Mouse (Mus musculus): ENCODE measurements around the gene Chac1. TPM values are rescaled to one million over a fixed set of nuclear protein-coding genes. Genes with fewer than 3 reads are reported as not detected.

Gene Chac1
- polyA plus RNA-seq, 1 experiment from 2014 or later, result 2.7 TPM

DNA sequence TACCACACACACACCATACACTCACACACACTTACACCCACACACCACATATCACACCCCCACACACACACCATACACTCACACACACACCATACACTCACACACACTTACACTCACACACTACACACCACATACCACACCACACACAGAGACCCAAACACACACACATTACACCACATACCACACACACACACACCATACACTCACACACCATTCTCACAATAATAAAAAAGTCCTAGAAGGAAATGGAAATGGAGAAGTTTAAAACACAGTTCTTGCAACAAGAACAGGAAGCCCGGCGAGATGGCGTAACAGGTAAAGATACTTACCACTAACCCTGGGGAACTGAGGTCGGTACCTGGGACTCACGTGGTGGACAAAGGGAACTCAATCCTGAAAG, 5.8 kb downstream of the Chac1 start:
- Histone ChIP-seq H3K27me3 (peaks cover 5% of the 10 kb centered on the region), H3K36me3 (replicated peaks) (no peaks in the 10 kb centered on the region), H3K4me3 (replicated peaks) (no peak overlapping the region), H3K9ac (no peak overlapping the region), H3K4me1 (peaks cover under 1% of the 10 kb centered on the region; the same call in 1 of the 2 replicates), H3K9me3 (peaks cover 11% of the 10 kb centered on the region; the same call in 1 of the 2 replicates), H3K27ac (no peak overlapping the region), H3K4me2 (no peak overlapping the region)
- no peak for ATAC-seq (ENCODE audit: low FRiP score)
- 97% methylated on average over 5 of the region's 5 CpGs for WGBS

DNA sequence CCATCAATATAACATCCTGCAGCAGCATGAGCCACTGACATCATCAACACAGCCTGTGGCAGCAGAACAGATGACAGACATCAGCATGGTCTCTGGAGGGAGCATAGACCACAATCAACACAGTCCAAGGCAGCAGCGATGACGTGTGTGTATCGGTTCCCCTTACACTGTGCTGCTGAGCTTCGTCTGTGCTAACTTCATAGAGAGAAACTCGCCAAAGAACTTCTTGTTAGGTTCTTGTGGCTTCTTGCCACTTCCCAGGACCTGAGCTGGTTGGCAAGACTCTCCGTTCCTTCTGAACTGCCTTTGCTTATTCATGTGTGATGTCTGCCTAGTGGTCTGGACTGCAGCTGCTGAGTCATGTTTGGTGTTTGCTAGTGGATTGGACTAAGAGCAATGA, 7.2 kb downstream of the Chac1 start:
- WGBS, result 91% methylated on average over 6 of the region's 6 CpGs
- Histone ChIP-seq H3K27ac (no peak overlapping the region), H3K9ac (no peak overlapping the region), H3K27me3 (0 out of 2 replicates have a peak, but pooled peaks cover 2% of the 10 kb centered on the region), H3K36me3 (replicated peaks) (no peaks in the 10 kb centered on the region), H3K4me1 (no peaks in the 10 kb centered on the region), H3K4me2 (no peak overlapping the region), H3K4me3 (replicated peaks) (no peak overlapping the region), H3K9me3 (peaks cover 14% of the 10 kb centered on the region; the same call in 1 of the 2 replicates)
- ATAC-seq (ENCODE audit: low FRiP score), result no peak

DNA sequence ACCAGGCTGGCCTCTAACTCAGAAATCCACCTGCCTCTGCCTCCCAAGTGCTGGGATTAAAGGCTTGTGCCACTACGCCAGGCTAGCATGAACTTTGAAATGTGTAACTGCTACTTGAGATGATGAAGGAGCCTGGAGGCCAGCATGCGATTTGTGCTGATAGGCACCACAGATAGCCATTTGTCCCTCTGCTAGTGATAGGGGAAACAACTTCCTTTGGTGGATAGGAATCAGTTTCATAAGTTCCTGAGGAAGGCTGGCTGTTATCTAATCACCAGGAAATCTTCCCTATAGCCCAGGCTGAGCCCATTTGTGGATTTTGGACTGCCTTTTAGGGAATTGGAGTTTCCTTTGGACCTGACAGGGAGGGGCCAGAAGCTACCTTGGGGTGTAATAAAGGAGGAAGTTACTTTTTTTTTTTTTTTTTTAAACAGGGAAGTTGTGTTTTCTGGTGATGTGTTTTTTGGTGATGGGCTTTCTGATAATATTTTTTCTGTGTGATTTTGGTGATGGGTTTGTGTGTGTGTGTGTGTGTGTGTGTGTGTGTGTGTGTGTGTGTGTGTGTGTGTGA, 8.8 kb downstream of the Chac1 start:
- Histone ChIP-seq H3K27me3 (0 out of 2 replicates have a peak, but pooled peaks cover 2% of the 10 kb centered on the region), H3K4me2 (no peak overlapping the region), H3K9ac (no peak overlapping the region), H3K27ac (no peak overlapping the region), H3K4me3 (replicated peaks) (no peak overlapping the region), H3K9me3 (peaks cover 14% of the 10 kb centered on the region; the same call in 1 of the 2 replicates), H3K36me3 (replicated peaks) (no peaks in the 10 kb centered on the region), H3K4me1 (no peaks in the 10 kb centered on the region)
- WGBS, result 85% methylated on average over 2 of the region's 2 CpGs
- ATAC-seq (ENCODE audit: low FRiP score), result no peak

DNA sequence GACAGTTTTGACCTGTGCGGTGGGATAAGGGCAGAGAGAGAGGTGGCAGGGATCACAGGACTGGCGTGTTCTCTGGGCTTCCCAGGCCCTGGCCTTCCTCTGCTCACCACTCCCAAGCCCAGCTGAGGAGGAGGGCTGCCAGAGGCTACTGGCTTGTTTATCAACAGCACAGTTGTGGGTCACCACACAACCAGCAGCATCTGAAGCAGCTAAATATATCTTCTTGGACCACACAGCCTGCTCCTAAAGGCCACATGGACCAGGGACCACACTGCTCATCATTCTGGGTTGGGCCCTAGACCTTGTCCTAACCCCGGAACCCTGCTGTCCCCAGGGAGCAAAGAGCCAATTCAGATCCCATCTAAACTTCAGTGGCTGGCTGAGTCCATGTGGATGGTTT, 13.9 kb downstream of the Chac1 start:
- Histone ChIP-seq H3K4me2 (no peak overlapping the region), H3K4me1 (no peaks in the 10 kb centered on the region), H3K36me3 (replicated peaks) (peaks cover 8% of the 10 kb centered on the region), H3K9ac (no peak overlapping the region), H3K27me3 (0 out of 2 replicates have a peak, but pooled peaks cover 2% of the 10 kb centered on the region), H3K4me3 (replicated peaks) (no peak overlapping the region), H3K27ac (no peak overlapping the region), H3K9me3 (peaks cover 14% of the 10 kb centered on the region; the same call in 1 of the 2 replicates)
- ATAC-seq (ENCODE audit: low FRiP score), result no peak
- WGBS, result 89% methylated on average over 3 of the region's 3 CpGs

DNA sequence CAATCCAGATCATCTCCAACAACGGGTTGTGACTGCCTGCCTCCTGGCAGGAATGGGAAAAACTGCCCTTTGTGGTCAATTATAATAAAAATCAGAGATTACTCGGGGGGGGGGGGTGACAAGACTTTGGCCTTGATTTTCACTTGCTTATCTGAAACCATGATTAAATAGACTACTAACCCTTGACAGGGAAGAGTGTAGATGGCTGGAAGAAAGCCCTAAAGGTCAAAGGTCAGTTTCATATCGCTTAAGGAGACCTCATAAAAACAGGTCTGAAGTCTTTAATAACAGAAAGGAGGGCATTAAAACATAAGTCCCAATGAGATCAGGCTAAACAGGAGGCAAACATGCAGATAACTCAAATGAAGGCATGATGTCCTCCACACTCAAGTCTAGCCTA, 16.3 kb downstream of the Chac1 start:
- no peaks in the 10 kb centered on the region for H3K4me1 ChIP-seq
- H3K4me2 ChIP-seq, result no peak overlapping the region
- no peak for ATAC-seq (ENCODE audit: low FRiP score)
- 74% methylated on average over 3 of the region's 3 CpGs for WGBS
- 0 out of 2 replicates have a peak, but pooled peaks cover 2% of the 10 kb centered on the region for H3K27me3 ChIP-seq
- H3K9me3 ChIP-seq, result no peaks in the 10 kb centered on the region
- no peak overlapping the region for H3K9ac ChIP-seq
- H3K4me3 ChIP-seq (replicated peaks), result no peak overlapping the region
- H3K27ac ChIP-seq, result no peak overlapping the region
- H3K36me3 ChIP-seq (replicated peaks), result peaks cover 28% of the 10 kb centered on the region

DNA sequence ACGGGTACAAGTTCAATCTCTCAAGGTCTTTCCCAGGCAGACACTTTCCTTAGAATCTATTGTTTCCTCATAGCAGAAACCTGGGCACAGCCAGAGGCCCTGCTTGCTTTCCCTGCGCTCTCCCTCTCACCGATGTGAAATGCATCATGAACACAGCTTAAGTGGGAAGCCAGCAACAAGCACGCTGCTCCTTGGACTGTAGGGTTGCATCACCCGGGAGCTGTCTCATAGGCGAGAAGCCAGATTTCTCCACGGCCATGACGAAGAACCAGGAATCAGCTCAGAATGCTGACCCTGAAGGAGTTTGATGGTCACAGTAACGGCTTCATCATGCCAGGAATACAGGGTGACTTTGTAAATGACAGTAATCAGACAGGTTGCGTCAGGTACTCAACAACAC, 19.1 kb downstream of the Chac1 start:
- Histone ChIP-seq H3K27ac (no peak overlapping the region), H3K27me3 (no peaks in the 10 kb centered on the region), H3K4me1 (no peaks in the 10 kb centered on the region), H3K4me2 (no peak overlapping the region), H3K4me3 (replicated peaks) (no peak overlapping the region), H3K9ac (no peak overlapping the region), H3K9me3 (no peaks in the 10 kb centered on the region), H3K36me3 (replicated peaks) (peaks cover 53% of the 10 kb centered on the region)
- ATAC-seq (ENCODE audit: low FRiP score), result no peak
- 95% methylated on average over 10 of the region's 10 CpGs for WGBS

DNA sequence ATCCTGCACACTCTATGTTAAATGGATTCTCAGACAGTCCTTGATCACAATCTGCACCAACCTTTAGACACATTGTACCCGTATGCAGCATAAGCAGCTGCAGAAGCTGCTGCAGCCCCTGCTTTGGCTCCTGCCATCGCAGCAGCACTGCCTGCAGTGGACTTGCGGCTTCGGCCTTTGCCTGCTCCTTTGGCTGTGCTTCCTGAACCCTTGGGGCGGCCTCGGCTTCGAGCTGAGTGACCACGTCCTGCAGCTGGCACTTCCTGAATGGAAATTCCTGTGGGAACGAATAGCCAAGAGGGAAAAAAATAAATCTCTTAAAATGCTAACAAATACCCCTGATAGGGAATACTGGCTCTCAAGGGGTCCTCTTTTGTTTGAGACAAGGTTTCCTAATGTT, 26.3 kb downstream of the Chac1 start:
- peaks cover 94% of the 10 kb centered on the region for H3K36me3 ChIP-seq (replicated peaks)

DNA sequence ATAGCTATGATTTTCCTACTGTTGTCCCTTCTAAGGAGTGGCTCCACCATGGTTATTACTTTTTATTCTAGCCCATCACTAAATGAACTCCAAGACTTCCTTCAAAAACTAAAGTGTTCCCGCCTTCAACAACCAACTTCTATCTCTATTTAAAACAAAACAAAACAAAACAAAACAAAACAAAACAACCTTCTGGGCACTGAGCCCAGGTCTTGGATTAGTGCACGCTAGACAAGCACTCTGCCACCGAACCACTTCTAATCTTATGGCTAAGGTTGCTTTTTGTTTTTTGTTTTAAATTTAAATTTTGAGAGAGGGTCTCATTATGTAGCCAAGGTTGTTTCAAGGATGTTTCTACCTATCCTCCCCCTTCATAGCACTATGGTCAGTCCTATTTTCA, 26.8 kb downstream of the Chac1 start:
- no peak for ATAC-seq (ENCODE audit: low FRiP score)
- H3K4me1 ChIP-seq, result no peaks in the 10 kb centered on the region
- no peak overlapping the region for H3K4me3 ChIP-seq (replicated peaks)
- no peak overlapping the region for H3K9ac ChIP-seq
- 78% methylated on average over 3 of the region's 3 CpGs for WGBS
- no peaks in the 10 kb centered on the region for H3K9me3 ChIP-seq
- H3K36me3 ChIP-seq (replicated peaks), result peaks cover 93% of the 10 kb centered on the region
- no peaks in the 10 kb centered on the region for H3K27me3 ChIP-seq
- H3K4me2 ChIP-seq, result no peak overlapping the region
- H3K27ac ChIP-seq, result no peak overlapping the region

More for the DNA sequence above, 26.3 kb downstream of the Chac1 start:
- H3K4me2 ChIP-seq, result no peak overlapping the region
- H3K9ac ChIP-seq, result no peak overlapping the region
- no peaks in the 10 kb centered on the region for H3K9me3 ChIP-seq
- no peaks in the 10 kb centered on the region for H3K27me3 ChIP-seq
- no peak overlapping the region for H3K4me3 ChIP-seq (replicated peaks)
- no peak overlapping the region for H3K27ac ChIP-seq
- WGBS, result 92% methylated on average over 9 of the region's 9 CpGs
- no peaks in the 10 kb centered on the region for H3K4me1 ChIP-seq
- no peak for ATAC-seq (ENCODE audit: low FRiP score)

DNA sequence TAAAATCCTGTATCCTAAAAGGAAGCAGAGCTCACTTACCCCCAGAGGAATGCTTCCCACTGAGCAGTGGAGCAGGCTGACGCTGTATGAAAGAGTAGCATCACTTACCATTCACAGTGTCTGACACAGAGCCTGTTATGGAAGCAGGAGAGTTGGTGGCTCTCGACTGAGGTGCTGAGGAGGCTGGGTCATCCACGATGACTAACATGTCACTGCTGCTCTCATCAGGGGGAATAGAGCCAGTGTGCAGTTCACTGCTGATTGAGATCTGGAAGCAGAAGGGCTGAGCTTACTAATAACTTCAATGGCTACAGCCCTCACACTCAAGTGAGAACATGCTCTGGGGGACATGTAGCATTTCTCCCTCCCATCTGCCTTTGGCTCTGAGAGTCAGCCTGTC, 28.4 kb downstream of the Chac1 start:
- ATAC-seq (ENCODE audit: low FRiP score), result no peak
- Histone ChIP-seq H3K4me2 (no peak overlapping the region), H3K27me3 (no peaks in the 10 kb centered on the region), H3K4me3 (replicated peaks) (no peak overlapping the region), H3K9ac (no peak overlapping the region), H3K9me3 (no peaks in the 10 kb centered on the region), H3K27ac (no peak overlapping the region), H3K36me3 (replicated peaks) (peaks cover 83% of the 10 kb centered on the region), H3K4me1 (no peaks in the 10 kb centered on the region)
- WGBS, result 87% methylated on average over 3 of the region's 3 CpGs

DNA sequence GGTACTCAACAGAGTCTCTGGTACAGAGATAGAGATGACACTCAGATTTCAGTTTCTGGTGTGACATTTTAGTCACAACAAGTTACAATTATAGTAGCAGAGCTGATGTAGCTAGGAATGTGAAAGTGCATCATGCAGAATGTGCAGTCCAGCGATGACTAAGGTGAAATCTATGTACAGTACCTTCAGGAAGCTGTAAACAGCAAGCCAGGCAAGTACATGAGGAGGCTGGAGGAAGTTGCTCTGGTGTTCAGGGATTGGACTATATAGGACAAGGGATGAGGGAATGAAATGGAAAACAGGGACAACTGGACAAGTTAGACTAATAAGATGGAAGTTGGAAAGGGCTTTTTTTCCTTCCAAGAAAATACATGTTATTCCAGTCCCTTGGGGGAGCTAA, 37.2 kb downstream of the Chac1 start:
- H3K9ac ChIP-seq, result no peak overlapping the region
- H3K4me2 ChIP-seq, result no peak overlapping the region
- H3K4me1 ChIP-seq, result no peaks in the 10 kb centered on the region
- no peak overlapping the region for H3K27ac ChIP-seq
- no peaks in the 10 kb centered on the region for H3K9me3 ChIP-seq
- H3K27me3 ChIP-seq, result no peaks in the 10 kb centered on the region
- WGBS, result 92% methylated on average over 1 of the region's 1 CpGs
- H3K4me3 ChIP-seq (replicated peaks), result no peak overlapping the region
- no peak for ATAC-seq (ENCODE audit: low FRiP score)
- peaks cover 33% of the 10 kb centered on the region for H3K36me3 ChIP-seq (replicated peaks)

DNA sequence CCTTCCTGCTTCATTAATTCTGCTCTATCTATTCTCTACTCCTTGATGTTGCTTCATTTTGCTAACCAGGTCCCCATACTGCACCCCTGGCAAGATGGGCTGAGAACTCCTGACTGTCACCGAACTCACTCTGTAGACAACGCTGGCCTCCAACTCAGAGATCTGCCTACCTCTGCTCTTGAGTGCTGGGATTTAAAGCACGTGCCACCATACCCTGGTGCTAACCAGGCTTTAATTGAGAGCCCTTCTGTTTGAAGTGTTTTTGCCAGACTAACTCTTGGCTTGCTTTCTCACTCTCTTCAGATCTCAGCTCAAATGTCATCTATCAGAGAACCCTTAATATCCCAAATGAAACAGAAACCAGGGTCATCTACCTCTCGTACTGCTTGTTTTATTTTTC, 39.0 kb downstream of the Chac1 start:
- Histone ChIP-seq H3K36me3 (replicated peaks) (peaks cover 39% of the 10 kb centered on the region), H3K4me2 (no peak overlapping the region), H3K9me3 (no peaks in the 10 kb centered on the region), H3K4me3 (replicated peaks) (no peak overlapping the region), H3K27me3 (no peaks in the 10 kb centered on the region), H3K27ac (no peak overlapping the region), H3K9ac (no peak overlapping the region), H3K4me1 (no peaks in the 10 kb centered on the region)
- ATAC-seq (ENCODE audit: low FRiP score), result no peak
- WGBS, result 94% methylated on average over 4 of the region's 4 CpGs

DNA sequence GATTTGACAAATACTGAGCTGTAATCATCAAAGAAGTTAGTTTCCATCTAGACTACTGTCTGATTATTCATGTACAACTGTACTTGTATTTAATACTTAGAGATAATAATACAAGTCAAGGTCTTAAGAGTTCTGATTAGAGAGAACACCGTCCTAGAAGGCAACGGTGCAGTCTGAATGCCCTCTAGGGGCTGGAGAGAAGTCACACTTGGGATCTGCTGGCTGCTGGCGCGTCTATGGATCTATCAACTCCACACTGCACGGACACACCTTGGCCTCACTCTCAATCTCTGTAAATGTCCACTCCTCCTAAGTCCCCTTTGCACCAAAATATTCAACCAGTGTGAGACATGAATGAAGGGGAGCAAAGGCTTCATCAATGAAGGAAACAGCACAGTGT, 47.2 kb downstream of the Chac1 start:
- H3K27ac ChIP-seq, result no peak overlapping the region
- H3K4me3 ChIP-seq (replicated peaks), result no peak overlapping the region
- no peak overlapping the region for H3K9ac ChIP-seq
- no peaks in the 10 kb centered on the region for H3K4me1 ChIP-seq
- no peaks in the 10 kb centered on the region for H3K27me3 ChIP-seq
- no peak for ATAC-seq (ENCODE audit: low FRiP score)
- H3K4me2 ChIP-seq, result no peak overlapping the region
- WGBS, result 91% methylated on average over 5 of the region's 5 CpGs
- peaks cover 41% of the 10 kb centered on the region for H3K36me3 ChIP-seq (replicated peaks)
- no peaks in the 10 kb centered on the region for H3K9me3 ChIP-seq

DNA sequence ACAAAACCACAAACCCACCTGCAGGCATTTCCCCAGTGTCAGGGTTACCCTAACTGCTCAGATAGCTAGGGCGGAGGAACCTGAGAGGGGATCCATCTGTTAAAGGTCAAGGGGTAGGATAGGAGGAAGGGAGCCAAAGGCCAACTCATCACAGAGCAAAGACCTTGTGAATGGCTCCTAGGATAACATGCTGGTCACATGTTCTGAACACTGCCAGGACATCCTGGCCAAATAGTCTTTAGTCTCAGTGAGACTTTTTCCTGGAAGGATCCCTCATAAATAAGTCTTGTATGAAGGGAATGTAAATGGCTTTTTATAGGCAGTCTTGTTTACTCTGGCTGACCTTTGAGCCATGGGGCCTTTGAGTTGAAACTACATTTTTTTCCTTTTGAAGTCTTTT, 47.6 kb downstream of the Chac1 start:
- no peak overlapping the region for H3K4me3 ChIP-seq (replicated peaks)
- 100% methylated on average over 1 of the region's 1 CpGs for WGBS
- H3K4me2 ChIP-seq, result no peak overlapping the region
- no peak for ATAC-seq (ENCODE audit: low FRiP score)
- no peak overlapping the region for H3K27ac ChIP-seq
- H3K27me3 ChIP-seq, result no peaks in the 10 kb centered on the region
- H3K9ac ChIP-seq, result no peak overlapping the region
- no peaks in the 10 kb centered on the region for H3K4me1 ChIP-seq
- peaks cover 39% of the 10 kb centered on the region for H3K36me3 ChIP-seq (replicated peaks)
- H3K9me3 ChIP-seq, result no peaks in the 10 kb centered on the region
